Mouse (Mus musculus) cerebellum, postnatal 4 days (tissue): ENCODE results near the gene Dip2b.
"Not testable (repeated sequence)": the region's sequence is repeated elsewhere in the genome, so short reads cannot be mapped to it uniquely, and the experiment has no call there.

Experiments used
- DNase-seq, 2 experiments: peaks; one replicate each; pipeline ENCODE4 v3.0.0; 2022; ENCODE audit warnings: low spot score in 2 of 2, mixed read lengths in 1 of 2

Dip2b gene

DNA sequence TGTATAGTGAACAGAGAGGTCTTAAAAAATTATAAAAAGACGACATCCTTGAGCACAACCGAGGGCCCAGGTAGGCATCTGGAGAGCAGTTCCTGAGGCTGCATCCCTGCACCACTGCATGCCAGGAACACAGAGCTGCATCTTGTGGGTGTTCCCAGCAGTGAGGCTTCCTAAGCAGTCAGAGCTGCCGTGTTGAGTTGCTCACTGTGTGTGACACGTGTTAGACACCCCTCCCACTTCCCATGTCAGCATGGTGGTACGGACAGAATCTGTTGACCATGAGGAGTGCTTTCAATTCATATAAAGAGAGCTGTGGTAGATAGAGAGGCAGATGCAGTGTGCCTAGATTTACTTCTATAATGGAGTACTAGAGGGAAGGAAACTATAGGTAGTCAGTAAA is 218.8 kb downstream of the Dip2b start:
- no peak for DNase-seq

DNA sequence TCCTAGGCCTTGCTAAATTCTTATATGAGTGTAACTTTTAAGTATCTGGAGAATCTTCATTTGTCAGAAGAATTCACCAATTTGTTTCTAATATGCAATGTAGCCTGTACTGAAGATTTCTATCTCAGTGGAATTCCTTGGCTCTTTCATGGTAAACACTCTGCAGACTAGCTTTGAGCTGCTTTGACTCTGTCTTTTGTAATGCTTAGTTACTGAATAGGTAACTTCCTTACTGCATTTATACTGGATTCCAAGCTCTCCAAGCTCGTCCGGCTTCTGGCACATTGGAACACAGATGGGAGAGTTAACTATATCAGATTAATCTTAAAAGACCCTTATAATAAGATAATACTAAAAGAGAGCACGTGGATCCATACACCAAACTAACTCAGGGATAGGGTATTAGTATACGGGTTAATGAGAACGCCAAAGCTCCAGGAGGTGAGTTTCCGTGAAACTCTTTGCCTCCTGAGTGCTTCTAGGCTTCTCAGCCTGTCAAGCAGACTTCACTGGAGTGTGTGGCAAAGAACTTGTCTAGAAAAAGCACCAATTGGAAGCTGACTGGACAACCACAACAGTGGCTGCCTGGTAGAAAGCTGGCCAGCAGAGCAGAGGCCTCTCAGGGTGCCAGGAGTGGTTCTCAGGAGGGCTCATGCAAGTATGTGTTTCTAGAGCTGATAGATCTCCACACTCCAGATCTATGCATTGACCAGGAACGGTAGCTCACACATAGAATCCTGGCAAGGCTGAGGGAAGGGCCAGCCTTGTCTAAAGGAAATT is 220.4 kb downstream of the Dip2b start:
- no peak for DNase-seq

DNA sequence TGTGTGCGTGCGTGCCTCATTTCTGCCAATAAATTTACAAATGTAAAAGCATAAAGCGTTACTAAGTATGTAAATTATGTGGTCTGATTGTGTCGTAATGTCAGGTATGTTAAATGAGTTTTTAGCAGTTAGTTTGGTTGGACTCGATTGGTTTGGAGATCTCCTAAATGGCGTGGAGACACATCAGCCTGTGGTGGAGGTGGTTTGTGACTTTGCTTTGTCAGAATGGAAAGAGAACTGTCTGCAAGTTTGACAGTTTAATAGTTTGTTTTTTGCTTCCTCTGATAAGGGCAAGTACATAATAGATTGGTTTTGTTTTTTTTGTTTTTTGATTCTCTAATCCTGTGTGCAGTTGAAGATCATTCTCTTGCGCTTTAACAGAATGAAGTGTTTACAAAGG is 221.9 kb downstream of the Dip2b start:
- DNase-seq = not testable (repeated sequence)

DNA sequence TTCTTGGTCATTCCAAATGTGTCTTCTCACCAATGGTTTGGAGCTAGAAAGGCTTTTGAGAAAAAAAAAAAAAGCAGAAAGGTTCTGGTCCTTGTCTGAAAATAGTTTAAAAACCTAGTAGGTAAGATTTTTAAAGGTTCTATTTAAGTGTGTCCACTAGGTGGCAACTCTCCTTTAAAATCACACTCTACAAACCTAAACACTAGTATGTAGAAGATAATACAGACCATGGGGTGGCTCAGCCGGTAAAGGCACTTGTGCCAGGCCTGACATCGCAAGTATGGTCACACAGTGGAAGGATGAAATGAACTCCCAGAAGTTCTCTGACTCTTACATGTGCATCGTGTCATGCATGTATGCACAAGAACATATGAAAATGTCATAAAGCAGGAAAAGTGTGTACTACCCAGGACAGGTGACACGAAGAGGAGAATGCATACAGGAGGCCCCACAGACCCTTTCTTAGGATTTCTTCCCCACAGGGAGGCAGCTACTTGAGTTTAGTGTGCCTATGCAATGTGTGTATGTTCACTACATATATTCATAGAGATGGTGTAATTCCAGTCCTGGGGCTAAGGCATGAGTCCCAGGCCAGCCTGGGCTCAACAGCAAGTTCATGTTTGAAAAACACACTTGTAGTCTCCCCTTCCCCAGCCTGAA is 224.9 kb downstream of the Dip2b start:
- DNase-seq = no peak

DNA sequence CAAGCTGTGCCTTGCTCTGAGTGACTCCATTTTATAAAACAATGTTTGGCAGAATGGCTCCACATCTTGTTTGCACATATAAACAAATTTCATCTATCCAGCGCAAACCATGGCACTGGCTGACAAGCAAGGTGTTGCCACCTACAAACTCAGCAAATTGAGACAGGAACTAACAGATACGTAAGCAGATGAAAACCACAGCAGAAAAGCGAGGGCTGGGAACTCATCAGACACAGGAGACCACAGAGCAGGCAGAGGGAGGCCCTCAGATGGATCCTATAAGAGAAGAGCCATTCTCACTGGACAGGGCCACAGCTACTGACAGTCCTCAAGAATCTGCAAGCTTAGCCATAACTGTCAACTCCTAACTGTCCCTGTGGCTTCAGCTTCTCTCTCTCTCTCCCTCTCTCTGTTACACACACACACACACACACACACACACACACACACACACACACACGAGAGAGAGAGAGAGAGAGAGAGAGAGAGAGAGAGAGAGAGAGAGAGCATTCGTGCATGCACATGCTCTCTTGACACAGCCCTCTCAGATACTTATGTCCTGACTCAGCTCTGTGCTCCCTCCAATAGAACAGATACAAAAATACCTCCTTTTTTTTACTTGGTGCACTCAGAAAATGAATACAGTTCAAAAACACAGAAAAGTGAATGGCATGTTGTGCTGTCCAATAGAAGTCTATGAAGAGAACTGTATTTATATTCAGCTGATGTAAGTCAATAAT is 227.3 kb downstream of the Dip2b start:
- no peak for DNase-seq

DNA sequence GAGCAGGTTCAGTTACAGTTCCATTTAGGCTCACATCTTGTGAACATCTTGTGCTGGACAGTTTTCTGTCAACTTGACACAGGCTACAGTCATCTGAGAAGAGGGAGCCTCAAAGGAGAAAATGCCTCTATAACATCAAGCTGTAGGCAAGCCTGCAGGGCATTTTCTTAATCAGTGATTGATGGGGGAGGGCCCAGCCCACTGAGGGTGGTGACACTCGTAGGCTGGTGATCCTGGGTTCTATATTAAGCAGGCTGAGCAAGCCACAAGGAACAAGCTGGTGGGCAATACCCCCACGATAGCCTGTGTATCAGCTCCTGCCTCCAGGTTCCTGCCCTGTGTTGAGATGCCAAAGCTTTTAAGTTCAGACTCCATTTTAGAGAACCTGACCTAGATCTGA is 230.5 kb downstream of the Dip2b start:
- DNase-seq = no peak
